Mouse (Mus musculus) urinary bladder, postnatal 4 days (tissue): Measurements from ENCODE around the gene Adgrg5.

Experiments used
- DNase-seq, 2 experiments: peaks; one replicate each; pipeline ENCODE4 v3.0.0; 2021 to 2022; ENCODE audit warnings: low spot score in 2 of 2

Adgrg5 gene

GRCm38 (mm10) chr8:94992534-94992933, 69.0 kb downstream of the Adgrg5 start:
- no peak for DNase-seq
